ENCODE assay signal across 9 mouse cellular contexts in genomic region chr4:40946516-40947121, GRCm38 (mm10). TPM values are rescaled to one million over a fixed set of nuclear protein-coding genes. Genes with fewer than 3 reads are reported as not detected.
DNase-seq lines count a peak whose midpoint lies in the region; ATAC-seq and TF ChIP-seq lines count a peak whose summit lies in the region.
"Had no signal": no experiment of that assay in that cellular context is flagged by ENCODE, and none has a peak within 500 bp of the region (broad histone marks: within the 10 kb centered on the region; RNA-seq: fewer than 3 reads in every experiment).

No protein-coding gene starts in this region.

- intact Hi-C loops in left cerebral cortex, postnatal 4 days (cut with DNase I): no loop called here

- H3K36me3 ChIP-seq in embryonic facial prominence, embryonic 13.5 days: peaks cover 54% of the 10 kb centered on the region
- H3K36me3 ChIP-seq in limb, embryonic 10.5 days: peaks cover 65% of the 10 kb centered on the region
- H3K36me3 ChIP-seq in neural tube, embryonic 14.5 days (ENCODE audit: control insufficient read depth, insufficient read depth, low read length): peaks cover 32% of the 10 kb centered on the region

- 85% methylated on average over 7 of the region's 7 CpGs for WGBS in embryonic facial prominence, embryonic 13.5 days
- WGBS in limb, embryonic 10.5 days: 94% methylated on average over 7 of the region's 7 CpGs
- WGBS in neural tube, embryonic 14.5 days: 87% methylated on average over 7 of the region's 7 CpGs

- peak overlapping the region; percentile 90 for H3K9ac ChIP-seq in embryonic facial prominence, embryonic 13.5 days
- H3K9ac ChIP-seq in neural tube, embryonic 14.5 days (replicated peaks; ENCODE audit: low read depth, low read length): peak overlapping the region; percentile 79; the same call in 1 of the 2 replicates

- no peaks in the 10 kb centered on the region for H3K9me3 ChIP-seq in embryonic facial prominence, embryonic 13.5 days
- no peaks in the 10 kb centered on the region for H3K9me3 ChIP-seq in limb, embryonic 10.5 days (replicated peaks)
- no peaks in the 10 kb centered on the region for H3K9me3 ChIP-seq in neural tube, embryonic 14.5 days (ENCODE audit: control insufficient read depth, low read length)

- H3K4me2 ChIP-seq in embryonic facial prominence, embryonic 13.5 days: peak overlapping the region; percentile 70
- peak overlapping the region; percentile 76 for H3K4me2 ChIP-seq in neural tube, embryonic 14.5 days (ENCODE audit: low read depth, low read length)

- H3K27me3 ChIP-seq in embryonic facial prominence, embryonic 13.5 days: no peaks in the 10 kb centered on the region
- H3K27me3 ChIP-seq in limb, embryonic 10.5 days (ENCODE audit: low read depth, poor library complexity, severe bottlenecking): no peaks in the 10 kb centered on the region
- no peaks in the 10 kb centered on the region for H3K27me3 ChIP-seq in neural tube, embryonic 14.5 days (ENCODE audit: control insufficient read depth, insufficient read depth, low read length)

- TF ChIP-seq CTCF in layer of hippocampus, adult 2 months (conservative IDR thresholded peaks at IDR 0.05): no peak

- H3K4me3 ChIP-seq in layer of hippocampus, adult 2 months: peak overlapping the region; percentile 95
- peak overlapping the region; percentile 90 for H3K4me3 ChIP-seq in embryonic facial prominence, embryonic 13.5 days
- peak overlapping the region; percentile 94 for H3K4me3 ChIP-seq in limb, embryonic 10.5 days
- peak overlapping the region; percentile 81 for H3K4me3 ChIP-seq in neural tube, embryonic 14.5 days (ENCODE audit: low read depth, low read length)

- peaks cover 25% of the 10 kb centered on the region for H3K4me1 ChIP-seq in embryonic facial prominence, embryonic 13.5 days
- peaks cover 23% of the 10 kb centered on the region for H3K4me1 ChIP-seq in limb, embryonic 10.5 days
- peaks cover 17% of the 10 kb centered on the region for H3K4me1 ChIP-seq in neural tube, embryonic 14.5 days (ENCODE audit: control insufficient read depth, insufficient read depth, low read length)

- DNase-seq in layer of hippocampus, adult 2 months (ENCODE audit: low spot score in 2 of 2): no peak
- no peak for DNase-seq in layer of hippocampus, adult 9-11 months
- DNase-seq in limb, embryonic 10.5 days (ENCODE audit: low spot score): no peak
- DNase-seq in urinary bladder, postnatal 14 days (ENCODE audit: low spot score): no peak
- DNase-seq in ovary, postnatal 14 days (ENCODE audit: low spot score): no peak
- DNase-seq in left cerebral cortex, postnatal 4 days: no peak
- DNase-seq: right cerebral cortex, adult 18-20 months had no signal

- ATAC-seq in embryonic facial prominence, embryonic 13.5 days (ENCODE audit: insufficient number of reproducible peaks, insufficient read depth, low FRiP score, low TSS enrichment, low read depth): no peak
- no peak for ATAC-seq in neural tube, embryonic 14.5 days (ENCODE audit: low read depth)

- H3K27ac ChIP-seq in layer of hippocampus, adult 2 months: no peak overlapping the region
- no peak overlapping the region for H3K27ac ChIP-seq in embryonic facial prominence, embryonic 13.5 days
- 0 out of 2 replicates have a peak overlapping the region, but pooled peaks have one; percentile 93 for H3K27ac ChIP-seq in limb, embryonic 10.5 days
- H3K27ac ChIP-seq in neural tube, embryonic 14.5 days (ENCODE audit: low read depth, low read length): no peak overlapping the region

RNA-seq across cellular contexts. Expression of gene Bag1, which starts 1.5 kb away (rescaled TPM):
- total RNA-seq in layer of hippocampus, adult 2 months (2021): 100 to 1,000 TPM; 149 to 151 TPM
- polyA plus RNA-seq in embryonic facial prominence, embryonic 13.5 days (2015; fragmentation: Nextera tagmentation; extraction: Ambion mirVana): 233 and 253 TPM in 2 replicates
- polyA plus RNA-seq in limb, embryonic 10.5 days (2016; fragmentation: Nextera tagmentation; extraction: Ambion mirVana): 225 and 227 TPM in 2 replicates
- 195 and 239 TPM in 2 replicates for polyA plus RNA-seq in neural tube, embryonic 14.5 days (2014; fragmentation: Nextera tagmentation; extraction: Ambion mirVana)
- total RNA-seq in left cerebral cortex, postnatal 4 days (2021): 100 to 1,000 TPM; 152 to 153 TPM

RNA-seq across cellular contexts. Expression of gene Chmp5, which starts 1.6 kb away (rescaled TPM):
- 10 to 100 TPM; 81.5 to 84.7 TPM for total RNA-seq in layer of hippocampus, adult 2 months (2021)
- polyA plus RNA-seq in embryonic facial prominence, embryonic 13.5 days (2015; fragmentation: Nextera tagmentation; extraction: Ambion mirVana): 114 and 129 TPM in 2 replicates
- polyA plus RNA-seq in limb, embryonic 10.5 days (2016; fragmentation: Nextera tagmentation; extraction: Ambion mirVana): 85.9 and 92.7 TPM in 2 replicates
- polyA plus RNA-seq in neural tube, embryonic 14.5 days (2014; fragmentation: Nextera tagmentation; extraction: Ambion mirVana): 145 and 154 TPM in 2 replicates
- total RNA-seq in left cerebral cortex, postnatal 4 days (2021): 10 to 100 TPM; 69.7 to 70.1 TPM

RNA-seq across cellular contexts. Expression of gene Nfx1, which starts 24.1 kb away (rescaled TPM):
- 10 to 100 TPM; 72.0 to 77.1 TPM for total RNA-seq in layer of hippocampus, adult 2 months (2021)
- 101 and 107 TPM in 2 replicates for polyA plus RNA-seq in embryonic facial prominence, embryonic 13.5 days (2015; fragmentation: Nextera tagmentation; extraction: Ambion mirVana)
- polyA plus RNA-seq in limb, embryonic 10.5 days (2016; fragmentation: Nextera tagmentation; extraction: Ambion mirVana): 101 and 109 TPM in 2 replicates
- 122 and 126 TPM in 2 replicates for polyA plus RNA-seq in neural tube, embryonic 14.5 days (2014; fragmentation: Nextera tagmentation; extraction: Ambion mirVana)
- 10 to 100 TPM; 75.3 to 77.0 TPM for total RNA-seq in left cerebral cortex, postnatal 4 days (2021)

RNA-seq across cellular contexts. Expression of gene Spink4, which starts 26.8 kb away (rescaled TPM):
- not detected for total RNA-seq in layer of hippocampus, adult 2 months (2021)
- not detected in 2 replicates for polyA plus RNA-seq in embryonic facial prominence, embryonic 13.5 days (2015; fragmentation: Nextera tagmentation; extraction: Ambion mirVana)
- polyA plus RNA-seq in limb, embryonic 10.5 days (2016; fragmentation: Nextera tagmentation; extraction: Ambion mirVana): not detected in 2 replicates
- polyA plus RNA-seq in neural tube, embryonic 14.5 days (2014; fragmentation: Nextera tagmentation; extraction: Ambion mirVana): not detected in 2 replicates
- not detected for total RNA-seq in left cerebral cortex, postnatal 4 days (2021)
